Mouse (Mus musculus) thymus, adult 2 months (tissue): ENCODE results near the gene Mbnl1.

Experiments used
- CTCF ChIP-seq: fragments of 200-500 bp; IDR thresholded peaks from 2 replicates; pipeline ENCODE4 v1.5.1; 2012; ENCODE audit warnings: mild to moderate bottlenecking, control low read depth, low read length, moderate library complexity, borderline replicate concordance; ENCODE audit not compliant: control insufficient read depth, poor library complexity, insufficient read depth; ENCODE audit errors: extremely low read depth
- POLR2A ChIP-seq: fragments of 200-500 bp; IDR thresholded peaks from 2 replicates; pipeline ENCODE4 v1.6.1; 2012; ENCODE audit warnings: mild to moderate bottlenecking, low read length, control low read depth, moderate library complexity; ENCODE audit not compliant: control insufficient read depth, poor library complexity, insufficient read depth; ENCODE audit errors: extremely low read depth

DNA sequence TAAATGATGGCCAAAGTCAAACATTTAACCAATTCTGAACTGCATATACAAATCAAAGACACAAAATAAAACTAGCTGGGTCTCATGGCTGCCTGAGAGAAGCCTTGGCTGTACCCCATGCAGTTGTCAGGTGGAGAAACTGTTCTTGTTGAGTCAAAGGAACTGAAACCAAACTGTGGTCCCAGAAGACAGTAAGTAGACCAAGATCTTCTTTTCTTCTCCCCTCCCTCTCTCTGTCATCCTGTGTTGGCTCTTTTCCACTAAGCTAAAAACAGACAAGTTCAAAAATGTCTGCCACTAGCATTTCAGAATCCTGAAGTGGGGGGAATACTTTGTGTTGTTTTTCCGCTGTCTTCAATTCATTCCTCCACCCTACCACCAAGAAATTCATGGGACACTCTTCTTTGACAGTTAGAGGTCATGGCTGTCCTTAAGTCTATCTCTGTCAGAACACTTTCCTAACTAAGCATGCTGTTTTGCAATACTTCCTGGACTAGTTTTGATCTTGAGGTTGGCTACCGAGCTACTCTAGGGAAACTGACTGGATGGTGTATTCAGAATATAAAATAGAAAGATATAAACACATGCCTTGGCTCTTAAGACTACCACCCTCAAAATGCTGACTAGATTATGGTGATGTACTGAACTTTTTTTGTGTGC, 9.2 kb downstream of the Mbnl1 start:
- TF ChIP-seq CTCF (no peak), POLR2A (no peak)
